Mouse (Mus musculus) adrenal gland (tissue): Measurements from ENCODE around the gene Ruvbl2.

Experiments used
- intact Hi-C: fragments of 180-260 bp; cut with DNase I; formaldehyde crosslinking; loops from one replicate; pipeline ENCODE4 v1.15.1; 2025

The Ruvbl2 gene

DNA sequence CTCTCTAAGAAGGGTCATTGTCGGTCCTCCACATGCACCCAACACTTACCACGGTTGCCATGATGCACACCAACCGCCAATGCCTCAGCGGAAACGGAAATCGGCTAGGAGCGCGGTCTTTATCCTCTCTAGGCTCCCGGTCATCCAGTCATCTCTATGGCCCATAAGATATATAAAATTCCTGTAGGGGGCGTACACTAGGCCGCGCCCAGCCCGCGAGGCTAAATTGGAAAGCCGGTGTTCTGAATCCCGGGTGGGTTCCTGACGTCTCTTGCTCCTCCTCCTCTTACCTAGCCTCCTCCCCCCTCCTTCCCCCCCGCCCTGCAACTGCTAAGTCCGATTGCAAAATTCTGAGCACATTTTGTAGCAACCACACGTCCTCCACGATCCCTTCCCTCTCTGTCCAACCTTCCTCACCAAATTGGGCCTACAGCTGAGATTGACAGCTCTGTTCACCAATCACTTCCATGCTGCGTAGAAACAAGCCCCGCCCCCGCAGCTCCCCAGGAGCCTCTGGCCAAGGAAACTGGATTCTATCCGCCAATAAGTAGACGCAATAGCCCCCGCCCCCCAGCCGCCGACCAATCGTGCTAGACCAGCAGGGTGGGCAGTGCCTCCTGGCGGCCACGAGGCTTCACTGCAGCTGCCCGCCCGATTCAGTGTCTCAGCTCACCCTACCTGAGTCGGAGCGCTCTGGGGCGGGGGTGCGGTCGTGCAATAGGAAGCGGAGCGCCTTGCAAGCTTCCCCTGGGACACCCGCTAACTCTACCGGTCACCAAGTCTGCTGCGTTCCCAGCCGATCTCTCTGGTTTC, 3.5 kb downstream of the Ruvbl2 start, which contains the start of gene Gys1:
Gene Gys1 (plus strand): TSS at position 642 of the 813 bp plus-strand sequence.
- intact Hi-C loops: no loop called here

GRCm38 (mm10) chr7:45433835-45434202, 4.1 kb downstream of the Ruvbl2 start:
- intact Hi-C loops: no loop called here

- intact Hi-C loops: no loop called here
These were observed 11.3 kb downstream of the Ruvbl2 start for GRCm38 (mm10) chr7:45426556-45426955.

- intact Hi-C loops: no loop called here
These were observed 16.7 kb downstream of the Ruvbl2 start for GRCm38 (mm10) chr7:45421194-45421593.

DNA sequence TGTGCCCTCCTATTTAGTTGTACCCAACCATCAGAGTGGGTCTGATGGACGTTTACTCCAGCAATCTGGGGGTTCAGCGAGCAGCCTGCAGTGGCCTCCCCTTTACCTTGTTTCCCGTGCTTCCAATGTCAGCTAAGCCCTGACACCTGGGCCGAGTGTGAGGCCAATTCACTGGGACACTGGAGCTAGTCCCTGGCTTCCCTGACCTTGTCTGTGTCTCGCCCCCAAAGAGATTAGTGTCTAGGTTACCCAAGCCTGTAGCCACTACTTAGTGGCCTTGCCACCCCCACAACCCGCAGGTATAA, 17.3 kb downstream of the Ruvbl2 start, which contains the start of gene Lhb:
Gene Lhb (plus strand): TSS at position 206 of the 305 bp plus-strand sequence.
- intact Hi-C loops: no loop called here

DNA sequence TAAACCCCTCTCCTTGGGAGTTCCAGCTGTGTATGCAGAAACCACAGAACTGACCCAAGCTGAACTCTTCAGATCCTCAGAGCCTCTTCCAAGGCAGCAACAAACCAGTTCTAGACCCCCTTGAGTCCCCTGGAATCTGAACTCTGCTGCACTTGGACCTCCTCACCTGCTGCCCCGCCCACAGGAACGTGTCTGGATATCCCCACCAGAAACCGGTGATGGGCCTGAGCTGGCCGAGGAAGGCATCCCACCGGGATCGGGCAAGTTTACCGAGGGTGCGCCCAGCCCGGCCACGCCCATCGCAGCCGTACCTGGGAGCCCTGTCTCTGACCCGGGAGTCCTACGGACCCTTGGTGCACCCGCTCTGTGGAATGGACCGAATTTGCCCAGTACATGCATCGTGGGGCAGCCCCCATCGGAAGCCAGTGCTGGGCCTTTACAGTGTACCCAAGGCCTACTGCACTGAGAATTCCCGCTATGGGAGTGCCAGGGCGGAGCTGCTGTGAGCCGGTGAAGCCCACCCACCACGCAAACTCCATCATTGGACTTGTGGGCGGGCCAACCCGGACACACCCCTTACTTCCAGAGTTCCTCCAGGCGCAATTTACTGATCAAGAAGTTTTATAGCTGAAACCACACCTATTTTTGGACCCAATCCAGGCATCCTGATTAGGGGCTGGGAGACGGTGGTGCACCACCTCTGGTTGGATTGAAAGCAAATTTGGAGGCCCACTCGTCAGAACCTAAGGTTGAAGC, 17.9 kb downstream of the Ruvbl2 start:
- intact Hi-C loops: no loop called here

GRCm38 (mm10) chr7:45417962-45418492, 19.9 kb downstream of the Ruvbl2 start:
- intact Hi-C loops: no loop called here

DNA sequence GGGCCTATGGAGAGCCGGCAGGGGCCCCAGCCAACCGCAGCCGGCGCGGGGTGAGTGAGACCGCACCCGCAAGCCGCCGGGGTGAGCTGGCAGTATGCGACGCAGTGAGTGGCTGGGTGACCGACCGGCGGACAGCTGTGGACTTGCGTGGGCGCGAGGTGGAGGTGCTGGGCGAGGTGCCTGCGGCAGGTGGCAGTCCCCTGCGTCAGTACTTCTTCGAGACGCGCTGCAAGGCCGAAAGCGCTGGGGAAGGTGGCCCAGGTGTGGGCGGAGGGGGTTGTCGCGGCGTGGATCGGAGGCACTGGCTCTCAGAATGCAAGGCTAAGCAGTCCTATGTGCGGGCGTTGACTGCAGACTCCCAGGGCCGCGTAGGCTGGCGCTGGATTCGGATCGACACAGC, 22.3 kb downstream of the Ruvbl2 start:
- intact Hi-C loops: no loop called here

GRCm38 (mm10) chr7:45414740-45415224, 23.1 kb downstream of the Ruvbl2 start:
- intact Hi-C loops: no loop called here

- intact Hi-C loops: no loop called here
These were observed 23.8 kb downstream of the Ruvbl2 start for GRCm38 (mm10) chr7:45413864-45414739.

- intact Hi-C loops: no loop called here
These were observed 24.6 kb downstream of the Ruvbl2 start, which contains the start of gene Ntf5 for GRCm38 (mm10) chr7:45413113-45413863. TSS of gene Ntf5 (plus strand) at chr7:45413695.

DNA sequence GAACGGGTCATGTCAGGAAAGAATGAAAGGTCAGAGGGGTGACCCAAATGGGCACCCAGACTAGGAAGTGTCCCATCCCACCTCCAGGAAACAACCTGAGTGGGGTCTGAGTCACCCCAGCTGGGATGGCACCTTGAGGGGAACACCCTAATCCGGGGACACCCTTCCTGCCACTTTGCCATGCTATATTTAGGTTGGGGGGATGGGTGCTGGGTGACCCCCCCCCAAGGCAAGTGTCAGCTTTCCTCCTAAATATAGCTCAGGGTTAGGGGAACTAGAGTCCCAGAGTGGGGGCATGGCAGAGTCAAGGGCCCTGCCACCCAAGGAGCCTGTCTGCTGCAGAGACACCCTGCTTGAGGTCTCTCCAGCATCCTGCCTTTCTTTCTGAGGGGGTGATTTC, 25.5 kb downstream of the Ruvbl2 start:
- intact Hi-C loops: no loop called here

DNA sequence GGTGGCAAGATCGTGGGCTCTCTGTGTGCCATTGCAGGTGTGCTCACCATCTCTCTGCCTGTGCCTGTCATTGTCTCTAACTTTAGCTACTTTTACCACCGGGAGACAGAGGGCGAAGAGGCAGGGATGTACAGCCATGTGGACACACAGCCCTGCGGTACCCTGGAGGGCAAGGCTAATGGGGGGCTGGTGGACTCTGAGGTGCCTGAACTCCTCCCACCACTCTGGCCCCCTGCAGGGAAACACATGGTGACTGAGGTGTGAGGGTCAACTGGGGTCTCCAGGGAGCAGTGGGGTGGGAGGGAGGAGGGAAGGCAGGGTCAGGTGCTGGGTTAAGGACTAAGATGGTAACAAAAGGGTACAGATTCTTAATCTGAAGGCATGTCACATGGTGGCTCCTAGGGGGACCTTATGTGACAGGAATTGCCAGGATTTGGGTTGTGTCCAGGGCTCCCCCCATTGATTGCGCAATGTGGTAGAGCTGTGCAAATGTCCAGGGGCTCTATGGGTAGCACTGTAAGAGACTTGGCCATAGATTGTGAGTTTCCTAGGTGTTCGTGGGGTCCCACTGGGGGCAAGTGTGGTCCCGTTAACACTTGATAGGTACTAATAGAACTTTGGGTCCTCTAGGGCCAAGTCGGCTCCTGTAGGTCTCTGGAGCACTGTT, 28.3 kb downstream of the Ruvbl2 start:
- intact Hi-C loops: loop anchor here (5.0 kb wide), 1 partner anchor 33 kb away; no protein-coding TSS in a partner anchor

DNA sequence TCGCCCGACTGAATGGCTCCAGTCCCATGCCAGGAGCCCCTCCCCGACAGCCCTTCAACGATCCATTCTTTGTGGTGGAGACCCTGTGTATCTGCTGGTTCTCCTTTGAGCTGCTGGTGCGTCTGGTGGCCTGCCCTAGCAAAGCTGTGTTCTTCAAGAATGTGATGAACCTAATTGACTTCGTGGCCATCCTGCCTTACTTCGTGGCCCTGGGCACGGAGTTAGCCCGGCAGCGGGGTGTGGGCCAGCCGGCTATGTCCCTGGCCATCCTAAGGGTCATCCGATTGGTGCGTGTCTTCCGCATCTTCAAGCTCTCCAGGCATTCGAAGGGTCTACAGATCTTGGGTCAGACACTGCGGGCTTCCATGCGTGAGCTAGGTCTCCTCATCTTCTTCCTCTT, 28.9 kb downstream of the Ruvbl2 start:
- intact Hi-C loops: loop anchor here (5.0 kb wide), 1 partner anchor 33 kb away; no protein-coding TSS in a partner anchor

- intact Hi-C loops: loop anchor here (5.0 kb wide), 1 partner anchor 34 kb away; no protein-coding TSS in a partner anchor
These were observed 29.5 kb downstream of the Ruvbl2 start for GRCm38 (mm10) chr7:45408351-45408750.

- intact Hi-C loops: loop anchor here (5.0 kb wide), 1 partner anchor 34 kb away; no protein-coding TSS in a partner anchor
These were observed 30.1 kb downstream of the Ruvbl2 start for GRCm38 (mm10) chr7:45407836-45408235.

DNA sequence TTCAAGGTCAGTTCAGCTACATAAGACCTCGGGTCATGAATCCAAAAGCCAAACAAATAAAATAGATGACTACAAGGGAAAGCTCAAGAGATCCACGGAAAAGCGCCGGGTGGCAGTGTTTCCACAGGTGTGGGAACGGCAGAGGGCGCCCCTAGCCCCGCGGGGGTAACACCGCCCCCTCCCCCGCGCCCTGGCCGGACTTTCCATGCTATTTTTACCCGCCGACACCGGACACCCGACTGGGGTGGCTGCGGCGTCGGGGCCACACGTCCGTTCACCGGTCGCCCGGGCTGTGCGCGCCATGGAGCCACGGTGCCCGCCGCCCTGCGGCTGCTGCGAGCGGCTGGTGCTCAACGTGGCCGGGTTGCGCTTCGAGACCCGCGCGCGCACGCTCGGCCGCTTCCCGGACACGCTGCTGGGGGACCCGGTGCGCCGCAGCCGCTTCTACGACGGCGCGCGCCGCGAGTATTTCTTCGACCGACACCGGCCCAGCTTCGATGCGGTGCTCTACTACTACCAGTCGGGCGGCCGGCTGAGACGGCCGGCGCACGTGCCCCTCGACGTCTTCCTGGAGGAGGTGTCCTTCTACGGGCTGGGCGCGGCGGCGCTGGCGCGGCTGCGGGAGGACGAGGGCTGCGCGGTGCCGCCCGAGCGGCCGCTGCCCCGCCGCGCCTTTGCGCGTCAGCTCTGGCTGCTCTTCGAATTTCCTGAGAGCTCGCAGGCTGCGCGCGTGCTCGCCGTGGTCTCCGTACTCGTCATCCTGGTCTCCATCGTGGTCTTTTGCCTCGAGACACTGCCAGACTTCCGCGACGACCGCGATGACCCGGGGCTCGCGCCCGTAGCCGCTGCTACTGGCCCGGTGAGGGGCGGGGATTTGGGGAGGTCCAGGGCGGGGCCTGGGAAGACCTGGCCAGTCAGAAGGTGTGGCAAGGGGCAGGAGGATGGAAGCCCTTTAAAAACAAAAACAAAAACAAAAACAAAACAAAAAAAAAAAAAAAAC, 31.4 kb downstream of the Ruvbl2 start:
- intact Hi-C loops: loop anchor here (5.0 kb wide), 1 partner anchor 36 kb away; no protein-coding TSS in a partner anchor
